Mouse (Mus musculus) stomach, embryonic 15.5 days (tissue): ENCODE measurements at regions not wholly inside any gene's neighbourhood (a gene's known extent, or its start where the extent isn't known, plus 50 kb on each side); places are given as distances from the start of the nearest gene placed in this dataset.
"Not testable (repeated sequence)": the region's sequence is repeated elsewhere in the genome, so short reads cannot be mapped to it uniquely, and the experiment has no call there.

Experiments used
- ATAC-seq: fragments of 200-750 bp; cut with Nextera tagmentation; 2 replicates; pipeline ENCODE4 v1.8.0; 2017; ENCODE audit warnings: low read depth, moderate number of reproducible peaks, moderate TSS enrichment; ENCODE audit not compliant: insufficient read depth, low FRiP score
- H3K27ac ChIP-seq: fragments of 300-500 bp; sonication (generic); 2 replicates; pipeline ENCODE4 v1.5.1; 2015; ENCODE audit warnings: mild to moderate bottlenecking, inconsistent platforms
- H3K27me3 ChIP-seq: fragments of 300-500 bp; sonication (generic); replicated peaks from 2 replicates; pipeline ENCODE4 v1.6.1; 2015; ENCODE audit warnings: inconsistent platforms
- H3K36me3 ChIP-seq: fragments of 300-500 bp; sonication (generic); 2 replicates; pipeline ENCODE4 v1.6.1; 2015; ENCODE audit warnings: inconsistent platforms
- H3K4me1 ChIP-seq: fragments of 300-500 bp; sonication (generic); 2 replicates; pipeline ENCODE4 v1.6.1; 2015; ENCODE audit warnings: inconsistent platforms
- H3K4me2 ChIP-seq: fragments of 300-500 bp; sonication (generic); 2 replicates; pipeline ENCODE4 v1.6.1; 2015; ENCODE audit warnings: mild to moderate bottlenecking, inconsistent platforms
- H3K4me3 ChIP-seq: fragments of 300-500 bp; sonication (generic); replicated peaks from 2 replicates; pipeline ENCODE4 v1.5.1; 2015; ENCODE audit warnings: inconsistent platforms
- H3K9ac ChIP-seq: fragments of 300-500 bp; sonication (generic); 2 replicates; pipeline ENCODE4 v1.6.1; 2015; ENCODE audit warnings: inconsistent platforms
- H3K9me3 ChIP-seq: fragments of 300-500 bp; sonication (generic); 2 replicates; pipeline ENCODE4 v1.6.1; 2016; ENCODE audit warnings: inconsistent platforms
- WGBS: fragments of 180-500 bp; shearing (Covaris S2); methylation state at CpG from one replicate; pipeline ENCODE4 v1.1.7; 2015; 5-methylcytosine and 5-hydroxymethylcytosine counted together

GRCm38 (mm10) chr4:10711939-10712533 is 162.3 kb upstream of the 2610301B20Rik start:
- Histone ChIP-seq H3K36me3 (no peaks in the 10 kb centered on the region), H3K27me3 (no peaks in the 10 kb centered on the region), H3K9me3 (no peaks in the 10 kb centered on the region), H3K9ac (no peak overlapping the region), H3K4me1 (no peaks in the 10 kb centered on the region), H3K4me2 (no peak overlapping the region), H3K27ac (no peak overlapping the region), H3K4me3 (no peak overlapping the region)
- ATAC-seq = no peak
- WGBS = 76% methylated on average over 11 of the region's 11 CpGs

- Histone ChIP-seq H3K4me3 (no peak overlapping the region), H3K4me2 (no peak overlapping the region), H3K9me3 (no peaks in the 10 kb centered on the region), H3K9ac (no peak overlapping the region), H3K36me3 (no peaks in the 10 kb centered on the region), H3K27ac (no peak overlapping the region), H3K27me3 (no peaks in the 10 kb centered on the region), H3K4me1 (no peaks in the 10 kb centered on the region)
- WGBS = 87% methylated on average over 4 of the region's 4 CpGs
- no peak for ATAC-seq
Observed at GRCm38 (mm10) chr4:10723341-10723740, 151.0 kb upstream of the 2610301B20Rik start.

GRCm38 (mm10) chr4:10727894-10728293 is 146.4 kb upstream of the 2610301B20Rik start:
- no peak overlapping the region for H3K4me2 ChIP-seq
- H3K4me3 ChIP-seq = no peak overlapping the region
- no peak overlapping the region for H3K27ac ChIP-seq
- no peak overlapping the region for H3K9ac ChIP-seq
- H3K27me3 ChIP-seq = no peaks in the 10 kb centered on the region
- WGBS = 73% methylated on average over 3 of the region's 3 CpGs
- ATAC-seq = no peak
- no peaks in the 10 kb centered on the region for H3K9me3 ChIP-seq
- no peaks in the 10 kb centered on the region for H3K4me1 ChIP-seq
- no peaks in the 10 kb centered on the region for H3K36me3 ChIP-seq

- no peak overlapping the region for H3K9ac ChIP-seq
Observed at GRCm38 (mm10) chr4:10745207-10745606, 129.1 kb upstream of the 2610301B20Rik start.

GRCm38 (mm10) chr4:10748816-10749215 is 125.5 kb upstream of the 2610301B20Rik start:
- WGBS = 81% methylated on average over 8 of the region's 8 CpGs
- Histone ChIP-seq H3K27ac (no peak overlapping the region), H3K27me3 (no peaks in the 10 kb centered on the region), H3K9me3 (no peaks in the 10 kb centered on the region), H3K9ac (no peak overlapping the region), H3K36me3 (no peaks in the 10 kb centered on the region), H3K4me1 (no peaks in the 10 kb centered on the region), H3K4me2 (no peak overlapping the region), H3K4me3 (no peak overlapping the region)
- no peak for ATAC-seq

More at GRCm38 (mm10) chr4:10745207-10745606, 129.1 kb upstream of the 2610301B20Rik start:
- Histone ChIP-seq H3K9me3 (no peaks in the 10 kb centered on the region), H3K4me3 (no peak overlapping the region), H3K4me2 (no peak overlapping the region), H3K4me1 (no peaks in the 10 kb centered on the region), H3K27me3 (no peaks in the 10 kb centered on the region), H3K36me3 (no peaks in the 10 kb centered on the region), H3K27ac (no peak overlapping the region)
- ATAC-seq = no peak
- WGBS = 75% methylated on average over 3 of the region's 3 CpGs

GRCm38 (mm10) chr4:10750377-10751062 is 123.8 kb upstream of the 2610301B20Rik start:
- not testable (repeated sequence) for H3K4me3 ChIP-seq, H3K36me3 ChIP-seq, H3K27me3 ChIP-seq, H3K9ac ChIP-seq, H3K9me3 ChIP-seq, ATAC-seq, H3K27ac ChIP-seq, H3K4me1 ChIP-seq, H3K4me2 ChIP-seq
- WGBS = 81% methylated on average over 6 of the region's 6 CpGs

GRCm38 (mm10) chr4:10753176-10753575 is 121.1 kb upstream of the 2610301B20Rik start:
- Histone ChIP-seq H3K27ac (no peak overlapping the region), H3K36me3 (no peaks in the 10 kb centered on the region), H3K9ac (no peak overlapping the region), H3K4me3 (no peak overlapping the region), H3K9me3 (no peaks in the 10 kb centered on the region), H3K27me3 (no peaks in the 10 kb centered on the region), H3K4me1 (no peaks in the 10 kb centered on the region), H3K4me2 (no peak overlapping the region)
- ATAC-seq = no peak
- 79% methylated on average over 5 of the region's 5 CpGs for WGBS

- no peak overlapping the region for H3K27ac ChIP-seq
- no peaks in the 10 kb centered on the region for H3K9me3 ChIP-seq
- 89% methylated on average over 4 of the region's 4 CpGs for WGBS
- H3K36me3 ChIP-seq = no peaks in the 10 kb centered on the region
- H3K4me3 ChIP-seq = no peak overlapping the region
- no peak overlapping the region for H3K4me2 ChIP-seq
- H3K4me1 ChIP-seq = no peaks in the 10 kb centered on the region
- ATAC-seq = no peak
- no peak overlapping the region for H3K9ac ChIP-seq
- no peaks in the 10 kb centered on the region for H3K27me3 ChIP-seq
Observed at GRCm38 (mm10) chr4:10759491-10759890, 114.8 kb upstream of the 2610301B20Rik start.

- 79% methylated on average over 6 of the region's 6 CpGs for WGBS
- H3K27ac ChIP-seq = no peak overlapping the region
- no peak overlapping the region for H3K9ac ChIP-seq
- H3K27me3 ChIP-seq = no peaks in the 10 kb centered on the region
- no peaks in the 10 kb centered on the region for H3K4me1 ChIP-seq
- no peak overlapping the region for H3K4me2 ChIP-seq
- H3K4me3 ChIP-seq = no peak overlapping the region
- H3K36me3 ChIP-seq = no peaks in the 10 kb centered on the region
- no peak for ATAC-seq
- no peaks in the 10 kb centered on the region for H3K9me3 ChIP-seq
Observed at GRCm38 (mm10) chr4:10767676-10768075, 106.6 kb upstream of the 2610301B20Rik start.

GRCm38 (mm10) chr4:10770026-10770643 is 104.2 kb upstream of the 2610301B20Rik start:
- Histone ChIP-seq H3K4me3 (no peak overlapping the region), H3K27ac (no peak overlapping the region), H3K36me3 (no peaks in the 10 kb centered on the region), H3K27me3 (no peaks in the 10 kb centered on the region), H3K4me1 (no peaks in the 10 kb centered on the region), H3K9ac (no peak overlapping the region), H3K4me2 (no peak overlapping the region), H3K9me3 (no peaks in the 10 kb centered on the region)
- WGBS = 84% methylated on average over 13 of the region's 13 CpGs
- no peak for ATAC-seq

GRCm38 (mm10) chr4:10774557-10775215 is 99.6 kb upstream of the 2610301B20Rik start:
- 11% methylated on average over 3 of the region's 3 CpGs for WGBS
- no peak; the same call in 1 of the 2 replicates for ATAC-seq
- no peak overlapping the region for H3K27ac ChIP-seq

GRCm38 (mm10) chr4:10786701-10787100 is 87.6 kb upstream of the 2610301B20Rik start:
- no peaks in the 10 kb centered on the region for H3K36me3 ChIP-seq
- H3K4me2 ChIP-seq = no peak overlapping the region
- H3K4me1 ChIP-seq = no peaks in the 10 kb centered on the region
- H3K4me3 ChIP-seq = no peak overlapping the region
- WGBS = 71% methylated on average over 2 of the region's 2 CpGs
- no peak for ATAC-seq
- H3K27ac ChIP-seq = no peak overlapping the region
- H3K27me3 ChIP-seq = no peaks in the 10 kb centered on the region
- H3K9ac ChIP-seq = no peak overlapping the region
- H3K9me3 ChIP-seq = no peaks in the 10 kb centered on the region

More at GRCm38 (mm10) chr4:10774557-10775215, 99.6 kb upstream of the 2610301B20Rik start:
- Histone ChIP-seq H3K9me3 (no peaks in the 10 kb centered on the region), H3K9ac (no peak overlapping the region), H3K36me3 (no peaks in the 10 kb centered on the region), H3K4me1 (no peaks in the 10 kb centered on the region), H3K4me2 (no peak overlapping the region), H3K27me3 (no peaks in the 10 kb centered on the region), H3K4me3 (no peak overlapping the region)
